Mouse (Mus musculus) thymus, adult 2 months (tissue): Measurements from ENCODE around the gene Cdc42ep2. TPM values are rescaled to one million over a fixed set of nuclear protein-coding genes. Genes with fewer than 3 reads are reported as not detected.

ENCODE experiments used
- DNase-seq: peaks from one replicate; pipeline ENCODE4 v3.0.0; 2021
- H3K27ac ChIP-seq: fragments of 200-500 bp; 2 replicates; pipeline ENCODE4 v1.5.1; 2012; ENCODE audit warnings: low read length, control low read depth; ENCODE audit not compliant: control insufficient read depth, insufficient read depth
- H3K27me3 ChIP-seq: fragments of 200-500 bp; 2 replicates; pipeline ENCODE4 v1.6.1; 2012; ENCODE audit warnings: mild to moderate bottlenecking, low read length, moderate library complexity, mixed read lengths; ENCODE audit not compliant: control insufficient read depth, insufficient read depth
- H3K36me3 ChIP-seq: fragments of 200-500 bp; 2 replicates; pipeline ENCODE4 v1.6.1; 2012; ENCODE audit warnings: mild to moderate bottlenecking, low read length, moderate library complexity; ENCODE audit not compliant: control insufficient read depth, insufficient read depth
- H3K4me1 ChIP-seq: fragments of 200-500 bp; replicated peaks from 2 replicates; pipeline ENCODE4 v1.6.1; 2012; ENCODE audit warnings: low read length; ENCODE audit not compliant: control insufficient read depth, insufficient read depth
- H3K4me3 ChIP-seq: fragments of 200-500 bp; 2 replicates; pipeline ENCODE4 v1.5.1; 2012; ENCODE audit warnings: mild to moderate bottlenecking, low read length, control low read depth, moderate library complexity; ENCODE audit not compliant: control insufficient read depth, insufficient read depth
- CTCF ChIP-seq: fragments of 200-500 bp; IDR thresholded peaks from 2 replicates; pipeline ENCODE4 v1.5.1; 2012; ENCODE audit warnings: mild to moderate bottlenecking, control low read depth, low read length, moderate library complexity, borderline replicate concordance; ENCODE audit not compliant: control insufficient read depth, poor library complexity, insufficient read depth; ENCODE audit errors: extremely low read depth
- POLR2A ChIP-seq: fragments of 200-500 bp; IDR thresholded peaks from 2 replicates; pipeline ENCODE4 v1.6.1; 2012; ENCODE audit warnings: mild to moderate bottlenecking, low read length, control low read depth, moderate library complexity; ENCODE audit not compliant: control insufficient read depth, poor library complexity, insufficient read depth; ENCODE audit errors: extremely low read depth
- WGBS: fragments of 180-500 bp; shearing (Covaris S2); methylation state at CpG from one replicate; pipeline ENCODE4 v1.1.7; 2018; 5-methylcytosine and 5-hydroxymethylcytosine counted together
- polyA plus RNA-seq: library from polyadenylated mRNA; depleted of rRNA; stranded (reverse); fragments of >200 nt; gene quantifications from 2 replicates; pipeline ENCODE4 v1.2.3, GENCODE M21; 2012

Gene Cdc42ep2
- polyA plus RNA-seq, 1 experiment, result 5.8 TPM

DNA sequence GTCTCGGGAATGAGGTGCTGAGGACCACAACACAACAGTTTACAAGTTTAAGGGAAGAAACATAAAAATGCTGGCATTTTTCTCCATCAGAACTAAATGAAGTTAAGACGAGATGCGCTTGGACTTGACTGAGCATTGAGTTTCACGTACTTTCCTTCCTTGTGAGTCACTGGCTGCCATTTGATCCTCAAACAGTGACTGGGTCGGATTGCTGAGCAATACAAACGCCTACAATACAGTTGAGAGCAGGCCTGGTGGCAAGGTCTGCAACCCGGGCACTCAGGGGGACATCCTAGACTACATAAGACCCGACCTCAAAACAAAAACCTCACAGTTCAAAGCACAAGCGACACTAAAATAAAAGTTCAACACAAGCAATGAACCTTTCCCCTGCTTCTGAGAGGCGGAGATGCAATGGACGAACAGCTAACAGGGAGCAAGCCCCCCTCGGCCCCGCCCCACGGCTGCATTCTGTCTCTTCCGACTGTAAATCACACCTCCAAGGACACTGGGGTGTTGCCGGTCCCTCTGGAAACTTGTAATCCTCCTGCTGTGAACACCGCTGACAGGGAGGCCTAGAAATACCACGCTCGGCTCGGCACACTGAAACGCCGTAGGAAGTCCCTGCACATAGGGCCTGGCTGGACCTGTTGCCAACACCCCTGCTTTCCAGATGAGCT is 29.6 kb upstream of the Cdc42ep2 start:
- peaks cover 34% of the 10 kb centered on the region for H3K36me3 ChIP-seq
- no peak overlapping the region for H3K27ac ChIP-seq
- whole genome bisulfite sequencing, result 95% methylated on average over 22 of the region's 22 CpGs
- no peak for DNase-seq
- no peaks in the 10 kb centered on the region for H3K27me3 ChIP-seq
- no peaks in the 10 kb centered on the region for H3K4me1 ChIP-seq
- TF ChIP-seq CTCF (no peak), POLR2A (no peak)
- H3K4me3 ChIP-seq, result no peak overlapping the region

DNA sequence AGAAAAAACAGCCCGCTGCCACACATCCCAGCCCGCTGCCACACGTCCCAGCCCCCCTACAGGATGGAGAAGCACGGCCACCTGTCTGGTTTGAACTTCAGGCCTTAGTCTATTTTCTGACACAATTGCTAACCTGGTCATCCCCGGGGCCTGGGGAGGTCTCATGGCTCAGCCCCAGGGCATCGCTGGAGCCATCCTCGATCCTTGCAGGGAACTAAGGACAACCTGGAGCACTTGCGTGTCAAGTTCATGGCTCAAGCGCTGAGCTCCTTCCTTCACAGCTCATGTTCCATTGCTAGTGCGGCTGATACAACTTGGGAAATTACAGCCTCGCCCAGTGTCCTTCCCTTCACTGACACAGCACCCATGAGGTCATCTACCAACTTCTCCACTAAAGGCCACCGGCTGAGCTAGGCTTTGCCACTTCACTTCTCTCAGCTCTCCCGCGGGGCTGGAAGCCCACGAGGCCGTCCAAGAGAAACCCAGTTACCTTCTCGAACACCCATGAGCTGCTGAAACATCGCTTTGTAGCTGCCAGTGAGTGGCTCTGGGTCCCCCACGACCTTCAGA is 28.7 kb upstream of the Cdc42ep2 start:
- no peak overlapping the region for H3K4me3 ChIP-seq
- TF ChIP-seq CTCF, result no peak
- H3K36me3 ChIP-seq, result peaks cover 37% of the 10 kb centered on the region
- no peaks in the 10 kb centered on the region for H3K4me1 ChIP-seq
- DNase-seq, result no peak
- WGBS, result 92% methylated on average over 19 of the region's 19 CpGs
- H3K27me3 ChIP-seq, result no peaks in the 10 kb centered on the region
- H3K27ac ChIP-seq, result no peak overlapping the region

DNA sequence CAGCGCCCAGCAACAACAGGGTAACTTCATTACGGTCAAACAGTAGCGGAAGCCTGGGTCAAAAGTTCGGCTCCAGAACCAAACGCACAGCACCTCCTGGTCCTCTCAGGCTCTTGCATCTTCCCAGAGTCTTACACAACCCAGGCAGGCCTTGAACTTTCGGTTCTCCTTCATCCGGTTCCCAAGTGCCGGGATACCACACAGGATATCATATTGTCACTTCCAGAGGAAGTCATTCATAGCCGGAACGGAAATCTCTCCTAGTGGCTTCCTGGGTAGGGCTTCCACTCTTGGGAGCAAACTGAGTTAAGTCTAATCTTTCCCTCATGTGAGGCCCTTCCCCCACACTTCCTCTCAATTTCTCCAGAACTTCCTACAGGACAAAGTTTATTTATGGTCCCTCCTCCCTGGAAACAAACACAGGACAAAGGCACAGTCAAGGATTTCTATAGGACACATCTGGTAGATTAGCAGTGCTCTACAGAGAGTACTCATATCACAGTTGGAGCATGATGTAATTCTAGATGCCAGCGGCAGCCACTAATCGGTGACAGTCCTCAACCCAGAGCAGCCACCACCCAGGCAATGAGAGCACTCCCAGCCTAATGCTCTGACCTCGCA is 27.6 kb upstream of the Cdc42ep2 start:
- TF ChIP-seq POLR2A (no peak), CTCF (no peak)
- peaks cover 40% of the 10 kb centered on the region for H3K36me3 ChIP-seq
- no peak for DNase-seq
- H3K27me3 ChIP-seq, result no peaks in the 10 kb centered on the region
- H3K4me1 ChIP-seq, result no peaks in the 10 kb centered on the region
- H3K4me3 ChIP-seq, result no peak overlapping the region
- WGBS, result 94% methylated on average over 13 of the region's 13 CpGs
- no peak overlapping the region for H3K27ac ChIP-seq

DNA sequence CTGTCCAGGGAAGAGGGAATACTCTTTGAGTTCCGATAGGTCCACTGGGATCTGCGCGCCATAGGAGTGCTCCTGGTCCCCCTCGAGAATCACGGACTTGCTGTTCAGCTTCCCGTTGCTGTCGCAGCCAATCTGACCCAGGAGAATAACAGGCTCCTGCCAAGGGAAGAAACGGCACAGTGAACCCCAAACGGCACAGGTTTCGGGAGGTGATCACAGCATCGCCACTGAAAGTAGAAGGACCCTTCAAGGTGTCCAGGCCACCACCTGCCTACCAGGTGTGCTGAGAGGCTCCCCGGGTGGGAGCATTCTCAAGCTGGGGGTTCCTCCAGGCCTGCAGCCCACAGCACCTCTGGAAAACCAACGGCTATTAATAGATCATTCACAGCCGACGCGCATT is 27.0 kb upstream of the Cdc42ep2 start:
- TF ChIP-seq POLR2A (no peak), CTCF (no peak)
- Histone ChIP-seq H3K36me3 (peaks cover 40% of the 10 kb centered on the region), H3K4me3 (no peak overlapping the region), H3K4me1 (no peaks in the 10 kb centered on the region), H3K27ac (no peak overlapping the region), H3K27me3 (no peaks in the 10 kb centered on the region)
- 94% methylated on average over 16 of the region's 16 CpGs for WGBS
- no peak for DNase-seq

DNA sequence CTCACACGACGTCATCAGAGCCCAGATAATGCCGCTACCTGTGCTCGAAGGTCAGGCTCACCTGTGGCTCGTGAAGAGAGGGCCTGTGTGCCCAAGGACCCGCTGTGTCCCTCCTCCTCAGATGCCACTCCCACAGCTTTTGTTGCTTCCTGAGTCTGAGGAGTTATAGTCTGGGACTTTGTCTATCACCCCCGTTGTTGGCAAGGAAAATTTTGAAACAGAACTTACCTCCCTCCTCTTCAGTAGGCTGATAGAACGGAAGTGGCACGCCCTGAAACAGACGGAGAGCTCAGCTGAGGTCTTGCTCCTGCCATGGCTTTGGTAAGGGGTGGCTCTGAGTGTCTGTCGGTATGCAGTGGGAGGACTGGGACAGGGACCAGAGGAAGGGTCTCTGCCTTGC is 25.6 kb upstream of the Cdc42ep2 start:
- TF ChIP-seq CTCF (no peak), POLR2A (no peak)
- peaks cover 40% of the 10 kb centered on the region for H3K36me3 ChIP-seq
- H3K27me3 ChIP-seq, result no peaks in the 10 kb centered on the region
- WGBS, result 98% methylated on average over 11 of the region's 11 CpGs
- no peaks in the 10 kb centered on the region for H3K4me1 ChIP-seq
- no peak overlapping the region for H3K4me3 ChIP-seq
- no peak for DNase-seq
- H3K27ac ChIP-seq, result no peak overlapping the region

DNA sequence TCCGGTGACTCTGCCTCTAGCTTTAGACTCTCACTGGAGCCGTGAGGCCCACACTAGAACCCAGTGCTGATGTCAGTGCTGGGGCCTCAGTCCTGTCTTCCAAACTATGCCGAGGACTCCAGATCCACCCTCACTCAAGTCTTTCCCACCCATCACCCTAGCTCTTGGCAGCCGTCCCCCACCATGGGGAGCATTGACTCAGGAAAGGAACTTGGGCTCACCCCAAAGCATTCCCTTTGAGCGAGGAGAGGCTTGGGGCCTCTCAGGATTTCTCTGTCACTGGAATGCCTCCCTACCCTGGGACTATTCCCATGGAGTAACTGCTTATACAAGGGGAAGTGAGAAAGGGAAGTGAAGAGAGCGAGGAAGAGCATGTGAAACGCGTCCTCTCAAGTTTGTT is 21.3 kb upstream of the Cdc42ep2 start:
- Histone ChIP-seq H3K4me1 (0 out of 2 replicates have a peak, but pooled peaks cover 2% of the 10 kb centered on the region), H3K27me3 (no peaks in the 10 kb centered on the region), H3K27ac (no peak overlapping the region), H3K36me3 (peaks cover 26% of the 10 kb centered on the region), H3K4me3 (no peak overlapping the region)
- no peak for DNase-seq
- TF ChIP-seq POLR2A (no peak), CTCF (no peak)
- 90% methylated on average over 8 of the region's 8 CpGs for WGBS
